Mouse (Mus musculus): ENCODE data around the gene Gigyf2.

The Gigyf2 gene

GRCm38 (mm10) chr1:87321071-87321470, 5.7 kb upstream of the Gigyf2 start:
- no peak for DNase-seq

DNA sequence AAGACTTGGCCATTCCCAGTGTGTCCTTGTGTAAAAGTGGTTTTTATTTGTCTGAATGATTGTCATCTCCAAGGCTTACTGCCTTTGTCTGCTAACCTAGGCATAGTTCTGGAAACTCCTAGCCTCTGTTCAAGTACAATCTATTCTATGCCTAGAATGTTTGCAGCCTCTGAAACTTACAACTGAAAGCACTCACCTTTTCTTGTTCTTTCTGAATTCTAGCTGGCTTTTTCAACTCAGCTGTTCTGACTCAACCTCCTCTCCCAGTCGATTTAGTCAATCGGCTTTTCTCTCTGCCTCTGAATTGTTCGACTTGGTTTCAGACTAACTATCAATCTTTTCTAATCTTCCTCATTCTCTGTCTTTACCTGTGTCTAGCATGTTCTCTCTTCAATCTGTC, 4.0 kb upstream of the Gigyf2 start:
- DNase-seq, result no peak

DNA sequence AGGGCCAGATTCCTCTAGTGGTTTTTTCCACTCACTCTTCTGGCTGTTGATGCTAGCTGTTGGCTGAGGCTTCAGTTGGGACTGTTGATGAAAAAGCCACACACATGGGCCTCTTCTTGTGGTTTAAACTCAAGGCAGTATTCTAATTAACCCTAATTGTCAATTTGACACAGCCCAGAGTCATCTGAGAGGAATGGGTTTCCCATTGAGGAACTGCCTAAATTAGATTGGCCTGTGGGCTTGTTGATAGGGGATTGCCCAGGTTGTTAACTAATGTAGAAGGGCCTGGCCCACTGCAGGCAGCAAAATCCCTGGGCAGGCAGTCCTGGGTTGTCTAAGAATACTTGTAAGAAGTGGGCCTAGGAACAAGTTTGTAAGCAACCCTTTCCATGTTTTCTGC, 2.1 kb upstream of the Gigyf2 start:
- no peak for DNase-seq

DNA sequence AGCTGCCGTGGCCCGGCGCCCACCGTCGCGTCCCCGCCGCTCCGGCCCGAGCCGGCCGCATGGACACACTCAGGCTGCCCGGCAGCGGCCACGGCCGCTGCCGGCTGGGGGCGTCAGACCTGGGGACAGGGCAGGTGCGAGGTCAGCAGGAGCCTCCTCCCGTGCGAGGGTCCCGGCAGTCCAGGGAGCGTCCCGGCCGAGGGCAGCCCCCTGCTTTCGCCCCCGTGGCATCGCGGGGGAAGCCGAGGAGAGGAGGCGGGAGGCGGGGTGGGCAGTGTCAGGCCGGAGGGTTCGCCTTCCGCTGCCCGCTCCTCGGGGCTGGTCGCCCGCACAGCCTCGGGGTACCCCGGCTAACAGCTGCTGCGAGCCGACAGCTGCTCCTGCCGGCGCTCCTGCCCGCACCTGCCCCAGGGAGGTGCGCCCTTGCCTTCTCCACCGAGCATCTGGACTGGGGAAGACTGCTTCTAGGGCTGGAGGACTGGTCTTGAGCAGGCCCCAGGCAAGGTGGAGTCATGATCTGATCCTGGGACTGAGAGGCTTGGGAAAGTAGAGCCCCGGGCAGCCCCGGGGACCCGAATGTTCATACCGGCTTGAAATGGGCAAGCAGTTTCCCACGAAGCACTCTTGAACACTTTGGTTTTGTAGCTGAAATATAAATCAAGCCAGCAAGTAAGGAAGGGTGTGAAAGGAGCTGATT, 515 bp downstream of the Gigyf2 start:
- no peak for DNase-seq

- DNase-seq, result no peak
Measured at GRCm38 (mm10) chr1:87331774-87332173, 5.0 kb downstream of the Gigyf2 start.

DNA sequence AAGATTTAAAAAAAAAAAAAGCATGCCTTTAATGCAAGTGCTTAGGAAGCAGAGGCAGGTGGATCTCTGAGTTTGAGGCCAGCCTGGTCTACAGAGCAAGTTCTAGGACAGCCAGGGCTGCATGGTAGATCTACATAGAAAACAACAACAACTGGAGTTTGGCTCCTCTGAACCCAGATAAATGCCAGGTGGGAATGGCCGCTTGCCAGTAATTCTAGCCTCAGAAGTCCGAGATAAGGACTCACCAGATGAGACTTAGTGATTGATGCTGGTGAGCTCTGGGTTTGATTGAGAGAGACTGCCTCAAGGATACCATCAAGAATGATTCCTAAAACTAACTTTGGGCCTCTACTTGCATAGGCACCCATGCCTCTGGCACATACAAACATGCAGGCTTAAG, 23.8 kb downstream of the Gigyf2 start:
- DNase-seq, result no peak

- no peak for DNase-seq
Measured at GRCm38 (mm10) chr1:87360276-87360675, 33.5 kb downstream of the Gigyf2 start.

DNA sequence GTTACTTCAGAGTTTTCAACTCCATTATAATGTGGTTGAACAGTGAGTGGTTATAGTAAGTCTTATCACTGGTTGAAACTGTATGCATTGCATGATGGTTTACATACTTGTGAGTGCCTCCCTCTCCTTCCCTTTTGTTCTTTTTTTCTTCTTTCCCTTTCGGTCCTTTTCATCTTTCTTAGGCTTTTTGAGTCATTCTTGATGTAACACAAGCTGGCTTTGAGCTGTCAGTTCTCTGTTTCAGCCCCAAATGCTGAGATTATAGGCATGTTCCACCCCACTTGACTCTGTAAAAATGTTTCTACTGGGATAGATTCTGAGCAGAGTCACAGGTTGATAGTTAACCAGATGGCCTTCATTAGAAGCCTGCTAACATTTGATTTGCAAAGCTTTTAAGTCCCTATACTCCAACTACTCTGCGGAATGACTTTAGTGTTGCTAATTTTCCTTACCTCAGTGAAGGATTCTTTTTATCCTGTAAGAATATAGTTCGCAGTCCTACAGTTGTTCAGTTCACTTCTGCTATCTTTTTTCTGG, 51.3 kb downstream of the Gigyf2 start:
- DNase-seq, result no peak

DNA sequence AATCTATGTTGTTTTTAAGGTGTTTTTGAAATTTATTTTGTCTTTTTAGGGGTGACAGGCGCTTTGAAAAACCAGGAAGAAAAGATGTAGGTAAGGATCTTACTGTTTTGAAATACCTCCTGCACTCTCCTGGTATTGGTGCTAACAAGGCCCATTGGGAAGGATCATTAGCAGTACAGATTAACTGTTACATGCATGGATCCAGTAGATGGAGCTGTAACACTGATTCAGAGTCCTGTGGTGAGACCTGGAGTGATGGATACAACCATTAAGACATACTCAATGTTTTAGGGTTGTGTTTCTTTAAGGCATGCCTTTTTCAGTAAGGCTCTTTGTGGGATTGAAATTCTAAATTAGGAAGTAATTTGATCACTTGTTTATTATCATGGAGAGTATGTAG, 53.1 kb downstream of the Gigyf2 start:
- DNase-seq, result no peak

DNA sequence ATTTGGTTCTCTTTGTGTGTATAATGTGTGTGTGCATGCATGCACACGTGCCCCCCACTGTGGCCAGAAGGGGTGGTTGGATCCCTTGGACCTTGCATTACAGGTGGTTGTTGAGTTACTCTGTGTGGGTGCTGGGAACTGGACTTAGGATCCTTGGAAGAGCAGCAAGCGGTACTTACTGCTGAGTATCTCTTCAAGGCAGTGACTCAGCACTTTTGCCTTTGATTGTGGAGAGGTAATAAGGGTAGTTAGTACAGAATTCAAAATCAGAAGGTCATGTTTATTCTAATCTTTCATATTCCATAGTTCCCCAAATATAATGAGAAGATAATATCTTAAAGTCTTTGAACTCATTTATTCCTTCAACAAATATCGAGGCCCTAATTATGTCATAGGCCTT, 54.4 kb downstream of the Gigyf2 start:
- no peak for DNase-seq

- no peak for DNase-seq
Measured at GRCm38 (mm10) chr1:87386436-87387092, 59.8 kb downstream of the Gigyf2 start.

DNA sequence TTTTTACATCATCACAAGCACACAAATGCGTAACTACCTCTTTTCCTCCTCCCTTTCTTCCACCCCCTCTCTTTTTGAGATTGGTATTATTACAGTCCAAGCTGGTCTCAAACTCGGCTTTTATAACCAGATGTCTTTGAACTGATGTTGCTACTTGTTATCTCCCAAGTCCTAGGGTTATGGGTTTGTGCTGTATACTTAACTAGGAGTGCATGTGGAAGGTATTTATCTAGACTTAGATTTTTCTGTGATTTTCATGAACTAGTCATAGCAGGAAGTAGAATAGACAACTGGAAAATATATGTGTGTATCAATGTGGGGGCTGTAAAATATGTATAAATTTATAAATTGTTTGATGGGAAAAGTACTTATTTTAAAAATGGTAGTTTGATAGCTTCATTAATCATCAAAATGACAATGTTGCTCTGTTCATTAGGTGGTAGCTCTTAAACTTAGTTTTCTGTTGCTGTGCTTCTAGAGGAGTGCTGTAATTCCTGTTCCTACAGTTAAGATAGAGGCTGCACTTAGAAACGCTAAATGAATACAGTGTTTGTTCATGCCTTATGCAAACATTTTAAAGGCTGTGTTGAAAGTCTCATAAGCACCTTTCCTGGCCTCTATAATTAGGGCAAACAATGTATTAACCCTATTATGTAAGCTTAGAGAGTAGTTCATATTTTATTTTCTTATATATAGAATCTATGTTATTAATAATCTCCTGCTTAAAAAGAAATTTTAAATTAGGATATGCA, 66.8 kb downstream of the Gigyf2 start:
- no peak for DNase-seq

- no peak for DNase-seq
Measured at GRCm38 (mm10) chr1:87394594-87394993, 67.8 kb downstream of the Gigyf2 start, which contains the start of gene Kcnj13. Kcnj13 (minus strand) TSS chr1:87394729.

DNA sequence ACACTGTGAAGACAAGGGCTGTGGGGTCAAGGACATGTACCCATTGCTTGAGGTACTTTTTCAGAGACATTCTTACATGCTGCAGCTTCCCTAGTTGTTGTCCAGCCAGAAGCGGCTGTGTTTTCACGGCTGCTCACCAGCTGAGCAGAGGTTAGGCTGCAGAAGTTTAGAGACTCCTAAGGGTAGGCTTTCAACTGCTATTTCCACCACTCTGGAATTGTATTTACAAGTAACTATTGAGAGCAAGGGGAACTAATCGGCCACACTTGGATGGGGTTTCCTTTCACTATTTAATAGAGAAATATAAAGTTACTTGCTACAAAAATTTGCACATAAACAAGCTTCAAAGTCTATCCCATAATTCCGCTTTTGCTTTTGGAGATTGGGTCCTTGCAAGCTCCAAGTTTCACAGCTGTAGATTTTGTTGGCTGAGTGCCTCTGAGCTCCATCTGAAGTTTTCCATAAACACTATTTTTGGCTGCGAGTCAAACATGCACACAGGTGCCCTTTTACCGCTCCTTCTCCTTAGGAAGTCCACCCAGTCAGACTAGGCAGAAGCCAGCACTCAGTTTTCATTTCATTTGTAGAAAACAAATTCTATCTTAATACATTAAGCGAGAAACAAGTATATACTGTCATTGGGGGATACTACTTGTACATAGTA, 70.3 kb downstream of the Gigyf2 start:
- DNase-seq, result no peak

- no peak for DNase-seq
Measured at GRCm38 (mm10) chr1:87404710-87405109, 77.9 kb downstream of the Gigyf2 start.

GRCm38 (mm10) chr1:87406012-87406411, 79.2 kb downstream of the Gigyf2 start:
- DNase-seq, result no peak

- DNase-seq, result no peak
Measured at GRCm38 (mm10) chr1:87409380-87409779, 82.6 kb downstream of the Gigyf2 start.

DNA sequence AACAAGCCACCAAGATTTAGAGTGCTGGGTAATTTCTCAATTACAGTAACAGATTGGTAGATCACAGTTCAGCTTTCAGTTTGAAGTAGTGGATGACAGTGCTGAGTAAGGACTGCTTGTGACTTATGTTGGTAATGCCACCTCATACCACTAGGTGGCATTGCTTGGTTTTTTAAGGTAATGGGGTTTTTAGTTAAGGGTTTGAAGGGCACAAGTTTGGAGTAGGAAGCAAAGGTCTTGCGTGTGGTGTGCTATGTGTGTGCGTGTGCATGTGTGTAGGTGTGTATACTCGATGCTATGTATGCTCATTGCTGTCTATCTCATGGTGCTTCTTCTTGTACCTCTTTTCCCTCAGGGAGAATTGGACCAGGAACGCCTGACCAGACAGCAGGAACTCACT, 91.9 kb downstream of the Gigyf2 start:
- no peak for DNase-seq

DNA sequence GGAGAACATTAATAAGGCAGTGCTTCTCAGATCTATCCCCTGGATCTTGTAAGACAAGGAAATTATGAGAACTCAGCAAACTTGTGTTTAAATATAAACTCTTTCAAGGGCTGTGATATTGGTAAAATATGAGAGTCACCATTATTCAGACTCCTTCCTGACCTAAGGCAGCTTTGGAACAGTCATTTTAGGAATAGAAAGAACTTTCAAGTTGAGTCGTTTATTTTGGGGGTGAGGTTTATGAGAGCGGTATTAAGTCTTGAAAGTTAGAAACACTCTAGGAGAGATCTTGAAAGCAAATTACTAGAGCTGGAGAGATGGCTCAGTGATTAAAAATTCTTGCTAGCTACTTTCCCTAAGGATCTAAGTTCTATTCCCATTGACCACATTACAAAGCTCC, 108.3 kb downstream of the Gigyf2 start:
- DNase-seq, result no peak

- no peak for DNase-seq
Measured at GRCm38 (mm10) chr1:87436583-87436982, 109.8 kb downstream of the Gigyf2 start.

GRCm38 (mm10) chr1:87447183-87448104, 120.6 kb downstream of the Gigyf2 start:
- peak; percentile 32 for DNase-seq

DNA sequence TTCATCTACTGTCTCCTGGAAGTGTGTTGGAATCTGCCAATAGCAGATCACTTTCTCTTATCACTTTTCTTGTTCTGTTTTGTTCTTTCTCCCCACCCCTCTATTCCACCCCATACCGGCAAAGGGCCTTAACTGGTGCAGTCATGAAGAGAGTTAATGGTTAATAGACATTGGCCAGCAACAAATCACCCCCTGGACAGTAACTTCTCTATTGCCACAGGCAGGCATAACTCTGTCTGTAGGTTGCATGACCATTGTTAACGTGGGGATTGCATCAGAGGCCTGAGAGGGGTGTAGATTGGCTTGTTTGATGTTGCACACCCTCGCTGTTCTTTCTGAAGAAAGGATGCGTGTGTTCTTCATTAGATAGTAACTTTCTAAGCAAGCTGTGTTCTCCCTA, 122.6 kb downstream of the Gigyf2 start:
- DNase-seq, result no peak
